ENCODE assay signal across 25 mouse cellular contexts in genomic region chr4:82291174-82291847, GRCm38 (mm10).
DNase-seq lines count a peak whose midpoint lies in the region; ATAC-seq and TF ChIP-seq lines count a peak whose summit lies in the region.
"Had no signal": no experiment of that assay in that cellular context is flagged by ENCODE, and none has a peak within 500 bp of the region (broad histone marks: within the 10 kb centered on the region; RNA-seq: fewer than 3 reads in every experiment).

No protein-coding gene starts in this region.

- no peak overlapping the region for H3K27ac ChIP-seq in intestine, embryonic 14.5 days (ENCODE audit: low read depth)
- no peak overlapping the region for H3K27ac ChIP-seq in intestine, postnatal 0 days (ENCODE audit: low read depth, low read length)
- no peak overlapping the region for H3K27ac ChIP-seq in liver, embryonic 16.5 days (ENCODE audit: low read length)
- H3K27ac ChIP-seq: hindbrain, postnatal 0 days; left cerebral cortex, adult 2 months; liver, embryonic 15.5 days; stomach, postnatal 0 days had no signal

- H3K27me3 ChIP-seq in intestine, embryonic 14.5 days (replicated peaks; ENCODE audit: control insufficient read depth, insufficient read depth, low read length): no peaks in the 10 kb centered on the region
- H3K27me3 ChIP-seq in intestine, postnatal 0 days (replicated peaks; ENCODE audit: control insufficient read depth, insufficient read depth, low read length): no peaks in the 10 kb centered on the region
- H3K27me3 ChIP-seq in liver, embryonic 16.5 days (ENCODE audit: control insufficient read depth, insufficient read depth, low read depth, low read length): no peaks in the 10 kb centered on the region
- H3K27me3 ChIP-seq: embryonic facial prominence, embryonic 13.5 days; heart, embryonic 12.5 days; liver, embryonic 15.5 days had no signal

- DNase-seq in intestine, embryonic 14.5 days (ENCODE audit: low spot score): peak; percentile 29
- no peak for DNase-seq in liver
- DNase-seq in embryo, embryonic 11 days: peak; percentile 62
- DNase-seq in kidney, postnatal 14 days: peak; percentile 59
- DNase-seq in gastrocnemius, postnatal 4 days (ENCODE audit: low spot score in 2 of 2): no peak
- no peak for DNase-seq in cerebellum, adult 18-20 months
- DNase-seq: adrenal gland, postnatal 25 days; B cell, adult 2 months; cerebellum, adult 11 months; cerebellum, postnatal 25 days; forebrain, postnatal 0 days; heart, postnatal 14 days; layer of hippocampus, adult 9-11 months; left cerebral cortex, postnatal 4 days; lung, postnatal 10 days; right cerebral cortex, postnatal 4 days; thymus, postnatal 25 days had no signal

- no peaks in the 10 kb centered on the region for H3K4me1 ChIP-seq in intestine, embryonic 14.5 days (replicated peaks; ENCODE audit: control insufficient read depth, insufficient read depth, low read length)
- no peaks in the 10 kb centered on the region for H3K4me1 ChIP-seq in intestine, postnatal 0 days (replicated peaks; ENCODE audit: control insufficient read depth, insufficient read depth, low read length)
- no peaks in the 10 kb centered on the region for H3K4me1 ChIP-seq in liver, embryonic 16.5 days (ENCODE audit: control insufficient read depth, low read depth, low read length)
- H3K4me1 ChIP-seq: liver, embryonic 15.5 days had no signal

- no peak for TF ChIP-seq CTCF in intestine, postnatal 0 days (IDR thresholded peaks at IDR 0.05; ENCODE audit: low read depth)

- no peak overlapping the region for H3K9ac ChIP-seq in intestine, embryonic 14.5 days (ENCODE audit: low read length)
- no peak overlapping the region for H3K9ac ChIP-seq in intestine, postnatal 0 days (ENCODE audit: low read depth, low read length)
- H3K9ac ChIP-seq in liver, embryonic 16.5 days (ENCODE audit: low read depth, low read length): no peak overlapping the region
- H3K9ac ChIP-seq: embryonic facial prominence, embryonic 13.5 days; forebrain, postnatal 0 days; heart, embryonic 12.5 days; liver, embryonic 15.5 days had no signal

- 74% methylated on average over 4 of the region's 4 CpGs for WGBS in intestine, embryonic 14.5 days
- WGBS in intestine, postnatal 0 days: 59% methylated on average over 4 of the region's 4 CpGs
- WGBS in liver, embryonic 16.5 days (ENCODE audit: insufficient replicate concordance): 61% methylated on average over 4 of the region's 4 CpGs

- H3K4me2 ChIP-seq in intestine, embryonic 14.5 days (ENCODE audit: low read length): no peak overlapping the region
- H3K4me2 ChIP-seq in intestine, postnatal 0 days (replicated peaks; ENCODE audit: low read depth): no peak overlapping the region
- H3K4me2 ChIP-seq in liver, embryonic 16.5 days (ENCODE audit: low read depth, low read length): no peak overlapping the region
- H3K4me2 ChIP-seq: embryonic facial prominence, embryonic 13.5 days; heart, embryonic 12.5 days; liver, embryonic 15.5 days had no signal

- no peak overlapping the region for H3K4me3 ChIP-seq in intestine, embryonic 14.5 days (ENCODE audit: low read depth, low read length)
- H3K4me3 ChIP-seq in intestine, postnatal 0 days (ENCODE audit: low read depth, low read length): no peak overlapping the region
- no peak overlapping the region for H3K4me3 ChIP-seq in liver, embryonic 16.5 days (ENCODE audit: low read depth, low read length)
- H3K4me3 ChIP-seq: embryonic facial prominence, embryonic 13.5 days; heart, embryonic 12.5 days; left cerebral cortex, adult 2 months; liver, embryonic 15.5 days had no signal

- no peak for ATAC-seq in intestine, embryonic 14.5 days (replicated peaks; ENCODE audit: low FRiP score, low TSS enrichment, low read depth)
- no peak for ATAC-seq in intestine, postnatal 0 days
- peak; percentile 61; the same call in 1 of the 2 replicates for ATAC-seq in liver, embryonic 16.5 days (ENCODE audit: low read depth)
- ATAC-seq: forebrain, postnatal 0 days; hindbrain, postnatal 0 days had no signal

- H3K9me3 ChIP-seq in intestine, embryonic 14.5 days (ENCODE audit: control insufficient read depth, low read length): no peaks in the 10 kb centered on the region
- no peaks in the 10 kb centered on the region for H3K9me3 ChIP-seq in intestine, postnatal 0 days (ENCODE audit: control insufficient read depth)
- H3K9me3 ChIP-seq in liver, embryonic 16.5 days (replicated peaks; ENCODE audit: control insufficient read depth, low read length): no peaks in the 10 kb centered on the region
- H3K9me3 ChIP-seq: embryonic facial prominence, embryonic 13.5 days; heart, embryonic 12.5 days; liver, embryonic 15.5 days had no signal

- H3K36me3 ChIP-seq in intestine, embryonic 14.5 days (ENCODE audit: control insufficient read depth, insufficient read depth, low read length): peaks cover 10% of the 10 kb centered on the region
- H3K36me3 ChIP-seq in intestine, postnatal 0 days (ENCODE audit: control insufficient read depth, insufficient read depth): peaks cover 4% of the 10 kb centered on the region; the same call in 1 of the 2 replicates
- H3K36me3 ChIP-seq in liver, embryonic 16.5 days (ENCODE audit: control insufficient read depth, insufficient read depth): no peaks in the 10 kb centered on the region; the same call in 1 of the 2 replicates

Comparison
In these comparisons a context has a peak if more than half of its experiments do, and no peak if none do; other contexts are left out.
1. DNase-seq: peak in intestine, embryonic 14.5 days (single experiment), embryo, embryonic 11 days (single experiment) and kidney, postnatal 14 days (single experiment); none in liver (single experiment), gastrocnemius, postnatal 4 days (0 of 2) and cerebellum, adult 18-20 months (0 of 2).